Mouse (Mus musculus): ENCODE measurements around the gene 4930469K13Rik.

Gene 4930469K13Rik

DNA sequence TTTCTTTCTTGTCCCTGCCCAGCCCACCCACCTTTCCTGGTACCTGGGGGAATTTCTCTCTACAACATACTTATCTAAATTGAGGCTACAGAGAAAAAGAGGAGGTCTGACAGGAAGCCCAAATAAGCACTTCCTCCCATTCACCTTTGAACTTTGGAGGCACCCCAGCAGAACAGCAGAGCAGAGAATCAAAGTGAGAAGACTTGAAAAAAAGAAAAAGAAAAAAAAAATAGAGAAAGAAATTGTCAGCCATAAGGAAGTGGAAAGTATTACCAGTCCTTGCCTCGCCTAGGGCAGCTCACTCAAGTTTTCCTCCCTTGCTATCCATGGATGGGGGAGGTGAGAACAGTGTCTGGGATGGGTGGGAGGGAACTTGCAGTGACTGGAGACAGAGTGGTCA is 55.5 kb downstream of the 4930469K13Rik start:
- peak; percentile 89 for DNase-seq (ENCODE audit: low read depth, low spot score)

DNA sequence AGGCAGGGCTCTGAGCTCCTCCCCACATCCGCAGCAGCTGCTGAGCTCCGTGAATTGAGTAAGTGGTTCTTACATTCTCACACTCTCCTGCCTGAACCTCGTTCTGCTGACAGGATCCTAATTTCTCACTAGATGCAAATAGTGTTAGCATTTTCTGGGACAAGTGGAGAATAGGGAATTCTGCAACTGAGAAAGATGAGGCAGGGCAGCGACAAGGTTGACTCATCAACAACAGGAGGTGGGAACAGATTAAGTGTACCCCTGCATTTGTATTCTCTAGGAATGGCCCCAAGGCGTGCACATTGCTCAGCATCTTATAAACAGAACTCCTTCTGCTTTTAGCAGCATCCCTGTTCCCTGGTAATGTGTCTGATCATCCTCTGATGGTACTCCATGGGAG is 58.3 kb downstream of the 4930469K13Rik start:
- DNase-seq (ENCODE audit: low read depth, low spot score): no peak

DNA sequence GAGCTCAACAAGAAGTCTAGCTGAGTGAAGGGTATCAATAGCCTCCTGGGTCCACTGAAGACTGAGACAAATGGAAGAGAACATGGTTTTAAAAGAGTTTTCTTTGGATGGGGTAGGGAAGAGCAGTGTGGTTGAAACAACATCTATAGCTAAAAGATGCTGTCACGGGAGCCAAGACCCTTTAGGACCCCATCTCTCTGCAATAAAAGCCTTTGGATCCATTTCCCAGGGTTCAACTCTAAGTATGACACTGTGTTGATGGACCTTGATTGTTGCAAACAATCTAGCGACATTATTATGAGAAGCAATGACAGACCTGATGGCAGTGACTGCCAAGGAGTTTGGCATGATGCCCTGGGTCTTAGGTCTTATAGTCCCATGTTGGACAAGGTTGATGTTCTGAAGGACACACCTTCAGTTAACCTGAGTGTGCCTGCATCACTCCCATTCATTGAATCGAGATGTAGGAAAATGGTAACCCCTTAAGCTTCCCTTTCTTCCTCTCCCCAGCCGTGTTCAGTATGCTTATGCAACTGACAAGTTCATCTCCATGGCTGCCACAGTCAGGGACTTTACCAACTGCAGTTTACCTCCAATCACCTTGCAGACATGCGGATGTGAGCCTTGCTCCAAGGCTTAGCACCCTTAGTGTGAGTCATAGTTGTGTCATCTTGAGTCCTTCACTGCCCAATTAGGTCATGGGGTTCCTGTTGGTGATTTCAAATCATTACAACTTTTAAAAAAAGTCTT is 62.3 kb downstream of the 4930469K13Rik start:
- peak; percentile 74 for DNase-seq (ENCODE audit: low read depth, low spot score)

- DNase-seq (ENCODE audit: low read depth, low spot score): no peak
Measured at GRCm38 (mm10) chr11:34034794-34035193, 63.6 kb downstream of the 4930469K13Rik start.

DNA sequence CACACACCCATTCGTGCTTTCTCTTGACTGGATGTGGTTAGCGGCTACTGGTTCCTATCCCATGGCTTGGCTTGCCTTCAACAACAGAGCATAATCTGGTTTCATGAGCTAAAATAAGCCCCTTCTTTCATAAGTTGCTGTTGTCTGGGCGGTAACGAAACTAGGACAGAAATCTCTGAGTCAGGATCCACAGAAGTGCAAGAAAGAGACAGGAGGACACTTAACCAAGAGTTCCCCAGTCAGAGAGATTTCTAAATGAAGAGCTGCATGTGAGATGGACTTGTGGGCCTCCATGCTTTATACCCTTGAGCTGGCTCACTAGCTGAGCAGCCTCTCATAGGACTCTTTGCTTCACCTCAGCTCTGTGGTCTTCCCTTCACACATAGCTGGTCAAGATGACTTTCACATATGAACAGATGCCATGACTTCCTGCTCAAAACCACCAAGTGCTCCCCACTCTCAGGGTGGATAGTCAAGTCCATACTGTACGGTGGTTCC is 64.3 kb downstream of the 4930469K13Rik start:
- DNase-seq (ENCODE audit: low read depth, low spot score): peak; percentile 63

DNA sequence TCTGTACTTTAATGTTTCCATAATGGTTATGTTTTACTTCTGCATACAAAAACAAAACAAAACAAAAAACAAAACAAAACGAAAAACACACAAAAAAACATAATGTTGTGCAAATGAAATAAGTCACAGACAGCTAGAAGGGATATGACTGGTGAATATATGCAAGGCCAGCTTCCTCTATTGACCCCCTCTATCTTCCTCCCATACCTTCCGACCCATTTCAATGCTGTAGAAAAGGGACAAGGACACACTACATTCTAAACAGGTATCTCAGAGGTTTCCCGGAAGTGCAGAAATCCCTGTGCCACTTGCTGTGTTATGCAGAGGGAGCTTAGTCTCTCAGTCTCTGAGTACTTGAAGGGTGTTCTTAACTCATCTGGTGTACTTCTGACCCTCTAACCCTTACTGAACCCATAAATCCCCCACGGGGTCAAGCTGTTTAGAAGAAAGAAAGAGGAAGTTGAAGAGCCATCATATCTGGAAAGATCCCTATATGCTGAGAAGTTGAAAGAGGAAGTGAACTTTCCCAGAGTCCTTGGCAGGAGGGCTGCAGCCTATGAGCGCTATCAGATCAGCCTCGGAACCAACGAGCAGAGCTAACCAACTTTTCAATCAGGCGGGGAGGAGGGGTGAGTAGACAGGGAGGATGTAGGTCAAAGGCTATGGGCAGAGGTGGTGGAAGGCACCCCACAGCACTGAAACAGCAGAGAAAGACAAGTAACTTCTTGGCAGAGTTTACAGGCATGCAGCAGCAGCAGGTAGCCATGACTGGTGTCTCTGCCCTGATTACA is 67.1 kb downstream of the 4930469K13Rik start:
- peak; percentile 67 for DNase-seq (ENCODE audit: low read depth, low spot score)

DNA sequence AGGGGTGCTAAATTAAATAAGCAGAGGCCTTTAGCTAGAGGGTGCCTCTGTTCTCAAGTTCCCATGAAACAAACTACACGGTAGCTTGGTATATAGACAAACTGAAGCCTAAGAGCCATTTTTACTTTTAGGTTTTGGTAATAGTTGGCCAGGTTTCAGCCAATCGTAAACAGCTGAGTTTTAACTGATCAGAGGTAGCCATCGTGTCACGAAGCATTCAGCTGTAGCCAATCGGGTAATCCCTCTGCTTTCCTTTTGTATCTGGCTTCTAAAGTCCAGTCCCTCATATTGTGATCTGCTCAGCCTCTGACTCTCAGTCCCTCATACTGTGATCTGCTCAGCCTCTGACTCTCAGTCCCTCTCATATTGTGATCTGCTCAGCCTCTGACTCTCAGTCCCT is 68.7 kb downstream of the 4930469K13Rik start:
- DNase-seq (ENCODE audit: low read depth, low spot score): no peak

GRCm38 (mm10) chr11:34025091-34025490 is 73.3 kb downstream of the 4930469K13Rik start:
- DNase-seq (ENCODE audit: low read depth, low spot score): no peak

GRCm38 (mm10) chr11:34012007-34012652 is 86.2 kb downstream of the 4930469K13Rik start:
- no peak for DNase-seq (ENCODE audit: low read depth, low spot score)

DNA sequence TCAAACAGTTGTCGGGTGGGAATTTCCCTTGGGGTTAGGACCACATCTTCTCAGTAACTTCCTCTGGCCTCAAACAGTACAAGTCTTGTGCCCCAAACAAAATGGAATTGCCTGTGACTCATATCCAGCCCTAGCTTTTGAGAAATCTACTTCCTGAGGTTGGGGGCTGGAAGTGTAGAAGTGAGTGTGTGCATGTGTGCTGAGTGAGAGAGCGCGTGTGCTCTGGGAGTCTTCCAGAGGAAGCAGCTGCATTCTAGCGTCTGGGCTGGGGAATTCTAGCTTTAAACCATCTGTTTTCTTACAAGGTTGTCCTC is 87.5 kb downstream of the 4930469K13Rik start:
- peak; percentile 88 for DNase-seq (ENCODE audit: low read depth, low spot score)

- DNase-seq (ENCODE audit: low read depth, low spot score): peak; percentile 90
Measured at GRCm38 (mm10) chr11:34010133-34010858, 88.1 kb downstream of the 4930469K13Rik start.

DNA sequence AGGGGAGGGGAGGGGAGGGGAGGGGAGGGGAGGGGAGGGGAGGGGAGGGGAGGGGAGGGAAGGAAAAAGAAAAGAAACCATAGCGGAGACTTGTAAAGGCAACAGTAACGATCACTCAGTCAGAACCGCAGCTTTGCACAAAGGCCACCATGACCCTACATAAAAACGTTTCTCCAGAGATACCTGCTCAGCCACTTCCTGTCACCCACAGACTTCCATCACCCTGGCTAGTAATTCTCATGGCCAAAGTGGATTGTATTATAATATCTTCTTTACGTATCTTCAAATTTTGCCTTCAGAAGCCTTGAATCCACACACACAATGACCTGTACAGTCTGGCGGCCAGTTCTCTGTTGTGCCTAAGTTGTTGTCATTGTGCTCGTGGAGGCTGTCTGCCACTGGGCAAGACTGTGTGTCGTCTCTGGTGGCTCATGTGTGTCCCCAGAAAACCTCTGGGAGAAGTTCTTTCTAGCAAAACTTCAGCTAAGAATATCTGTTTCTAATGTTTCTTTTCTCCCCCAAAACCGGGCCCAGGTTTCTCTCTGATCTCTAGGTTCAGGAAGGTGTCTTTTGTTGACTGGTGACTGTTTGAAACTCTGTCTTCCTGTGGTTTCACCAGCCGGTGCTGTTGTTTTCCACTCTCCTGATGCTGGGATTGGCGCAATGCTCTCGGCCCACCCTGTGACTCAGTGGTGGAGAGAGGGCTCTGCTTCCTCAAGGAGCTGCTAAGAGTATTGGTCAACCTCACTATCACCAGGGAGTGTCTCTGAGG is 88.9 kb downstream of the 4930469K13Rik start:
- peak; percentile 82 for DNase-seq (ENCODE audit: low read depth, low spot score)

GRCm38 (mm10) chr11:34008702-34009101 is 89.7 kb downstream of the 4930469K13Rik start:
- peak; percentile 89 for DNase-seq (ENCODE audit: low read depth, low spot score)

- DNase-seq (ENCODE audit: low read depth, low spot score): peak; percentile 78
Measured at GRCm38 (mm10) chr11:34008214-34008613, 90.1 kb downstream of the 4930469K13Rik start.

DNA sequence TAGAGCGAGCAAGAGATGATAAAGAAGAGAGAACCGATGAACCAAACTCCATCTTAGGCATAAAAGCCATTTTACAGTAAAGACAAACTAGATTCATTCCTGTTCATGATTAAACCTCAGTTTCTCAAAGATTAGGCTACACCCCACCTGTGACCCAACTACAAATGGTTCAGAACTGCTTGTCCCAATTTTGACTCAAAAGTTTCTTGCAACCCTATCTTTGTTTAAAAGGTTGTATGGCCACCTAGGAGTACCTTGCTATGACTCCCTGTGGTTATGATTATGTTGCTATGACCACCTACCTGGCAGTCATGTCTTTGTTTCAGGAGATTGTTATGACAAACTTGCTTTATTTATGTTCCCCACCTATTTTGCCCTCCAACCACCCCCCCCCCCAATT is 90.7 kb downstream of the 4930469K13Rik start:
- no peak for DNase-seq (ENCODE audit: low read depth, low spot score)

- DNase-seq (ENCODE audit: low read depth, low spot score): no peak
Measured at GRCm38 (mm10) chr11:34002593-34002965, 95.8 kb downstream of the 4930469K13Rik start.

DNA sequence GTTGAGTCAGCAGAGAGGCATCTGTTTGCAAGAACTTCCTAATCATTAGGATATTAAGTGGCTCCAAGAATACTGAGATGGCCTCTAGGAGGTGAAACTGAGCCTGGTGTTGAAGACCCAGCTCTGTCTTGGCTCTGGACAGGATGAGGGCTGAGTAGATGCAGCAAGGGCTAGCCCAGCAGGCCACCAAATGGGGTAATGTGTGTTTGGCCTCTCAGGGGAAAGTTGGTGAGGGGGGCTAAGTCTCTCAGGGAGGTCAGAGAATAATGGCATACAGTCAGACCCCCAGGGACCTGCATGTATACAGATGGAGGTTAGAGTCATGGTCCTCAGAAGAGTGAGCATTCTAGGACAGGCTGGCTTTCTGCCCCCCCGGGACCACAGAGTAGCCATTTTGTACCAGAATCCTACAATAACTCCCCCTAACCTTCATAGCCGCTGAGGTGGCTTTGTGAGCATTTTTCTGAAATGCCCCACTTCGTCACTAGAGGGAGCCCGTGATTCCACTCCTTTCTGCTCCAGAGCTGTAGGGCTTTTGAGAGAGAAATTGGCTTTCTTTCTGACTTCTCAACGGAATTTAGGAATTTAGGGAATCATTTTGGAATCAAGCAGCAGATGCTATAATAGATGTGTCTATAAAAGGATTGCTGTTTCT is 96.3 kb downstream of the 4930469K13Rik start:
- DNase-seq (ENCODE audit: low read depth, low spot score): peak; percentile 74

DNA sequence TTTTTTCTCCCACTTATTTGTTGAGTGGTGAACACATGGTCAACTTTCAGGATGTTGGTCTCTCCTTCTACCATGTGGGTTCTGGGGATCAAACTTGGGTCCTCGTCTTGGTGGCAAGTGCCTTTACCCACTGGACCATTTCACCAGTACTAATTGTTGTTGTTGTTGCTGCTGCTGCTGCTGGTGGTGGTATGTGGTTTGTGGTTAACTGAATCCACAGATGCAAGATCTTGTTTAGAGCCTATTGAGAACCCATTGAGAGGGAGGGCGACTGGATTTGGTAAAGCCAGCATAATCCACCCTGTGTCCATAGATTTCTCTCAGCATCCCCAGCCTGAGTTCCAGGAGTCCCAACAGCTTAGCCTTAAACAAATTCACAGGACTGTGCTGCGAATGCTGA is 97.9 kb downstream of the 4930469K13Rik start:
- DNase-seq (ENCODE audit: low read depth, low spot score): peak; percentile 54

DNA sequence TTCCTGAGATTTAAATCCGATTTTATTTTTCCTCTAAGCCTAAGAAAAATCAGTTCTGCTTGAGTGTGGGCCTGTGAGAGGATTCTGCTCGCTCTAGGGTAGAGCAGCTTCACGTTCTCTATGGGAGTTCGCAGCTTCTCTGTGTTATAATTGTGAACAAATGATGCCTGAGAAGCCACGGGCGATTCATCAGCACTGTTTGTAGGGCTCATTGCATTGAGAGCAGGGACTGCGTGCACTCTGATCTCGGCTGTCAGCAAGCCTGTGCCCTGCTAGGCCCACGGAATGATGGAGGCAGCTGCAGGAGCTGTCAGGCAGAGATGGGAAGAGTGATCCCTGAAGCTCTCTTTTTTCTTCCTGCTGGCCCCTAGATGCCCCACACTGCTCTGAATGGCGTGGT is 100.1 kb downstream of the 4930469K13Rik start:
- no peak for DNase-seq (ENCODE audit: low read depth, low spot score)

- no peak for DNase-seq (ENCODE audit: low read depth, low spot score)
Measured at GRCm38 (mm10) chr11:33993496-33993895, 104.9 kb downstream of the 4930469K13Rik start.

Measured in CD4-positive helper T cell, adult 2 months (primary cell).